Mouse (Mus musculus) testis, postnatal 14 days (tissue): Measurements from ENCODE around the gene Naa40.

Source experiments
- DNase-seq: peaks from one replicate; pipeline ENCODE4 v3.0.0; 2021; ENCODE audit warnings: low spot score

Naa40 gene

DNA sequence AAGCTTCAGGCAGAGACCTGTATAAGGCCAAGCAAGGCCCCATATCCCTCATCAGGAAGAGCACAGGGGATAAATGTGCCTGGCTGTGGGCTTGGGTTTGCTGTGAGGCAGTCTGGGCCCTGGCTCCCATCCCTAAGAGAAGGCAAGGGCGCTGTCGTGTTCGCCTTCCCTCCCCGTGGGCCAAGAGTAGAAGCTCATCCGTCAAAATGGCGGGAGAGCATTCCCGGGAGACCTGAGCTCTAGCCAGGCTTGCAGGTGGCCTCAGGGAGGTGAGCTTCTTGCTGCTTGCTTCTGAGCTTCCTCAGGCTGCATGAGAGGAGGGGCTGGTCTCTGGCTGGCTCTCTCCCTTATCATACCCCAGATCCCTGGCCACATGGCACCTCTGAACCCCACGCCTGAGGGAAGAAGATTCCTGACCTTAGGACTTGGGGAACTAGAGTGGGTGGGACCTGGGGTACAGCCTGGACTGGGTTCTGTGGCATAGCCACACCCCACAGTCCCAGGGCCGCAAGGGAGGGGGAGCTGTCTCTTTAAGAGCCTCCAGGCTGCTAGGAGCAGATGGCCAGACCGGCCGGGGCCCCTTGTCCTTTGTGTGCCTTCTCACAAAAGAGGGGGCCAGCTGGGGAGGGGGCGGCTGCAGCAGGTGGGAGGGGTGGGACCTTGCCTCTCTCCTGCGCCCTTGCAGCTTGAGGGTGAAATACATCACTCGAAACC lies 24.7 kb upstream of the Naa40 start:
- no peak for DNase-seq

DNA sequence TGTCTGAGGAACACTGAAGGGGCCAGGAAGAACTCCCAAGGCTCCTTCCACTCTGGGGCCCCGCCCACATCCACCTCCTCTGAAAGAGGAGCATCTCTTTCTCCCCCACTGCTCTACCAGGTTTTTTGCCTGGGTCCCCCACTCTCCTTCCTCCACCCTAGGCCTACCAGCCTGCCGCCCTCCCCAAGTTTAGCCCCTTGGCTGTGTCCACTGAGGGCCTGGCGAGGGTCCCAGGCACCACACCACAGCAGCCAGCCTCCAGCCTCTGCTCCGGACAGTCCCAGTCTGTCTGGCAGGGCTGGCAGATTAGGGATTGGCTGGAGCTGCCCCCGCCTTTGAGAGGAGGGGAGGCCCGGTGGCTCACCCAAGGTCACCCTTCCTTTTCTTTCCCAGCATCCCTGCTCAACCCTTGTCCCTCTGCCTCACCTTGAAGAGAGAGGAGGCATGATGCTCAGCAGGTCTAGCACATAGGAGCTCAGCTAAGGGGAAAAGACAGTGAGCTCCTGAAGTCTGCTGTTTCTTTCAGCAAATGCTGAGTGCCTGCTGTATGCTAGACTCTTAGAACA lies 23.9 kb upstream of the Naa40 start:
- no peak for DNase-seq

GRCm38 (mm10) chr19:7264088-7264765 lies 23.2 kb upstream of the Naa40 start:
- peak; percentile 66 for DNase-seq

- DNase-seq: no peak
These were observed 21.6 kb upstream of the Naa40 start for GRCm38 (mm10) chr19:7262592-7262991.

- DNase-seq: no peak
These were observed 21.0 kb upstream of the Naa40 start for GRCm38 (mm10) chr19:7261964-7262363.

DNA sequence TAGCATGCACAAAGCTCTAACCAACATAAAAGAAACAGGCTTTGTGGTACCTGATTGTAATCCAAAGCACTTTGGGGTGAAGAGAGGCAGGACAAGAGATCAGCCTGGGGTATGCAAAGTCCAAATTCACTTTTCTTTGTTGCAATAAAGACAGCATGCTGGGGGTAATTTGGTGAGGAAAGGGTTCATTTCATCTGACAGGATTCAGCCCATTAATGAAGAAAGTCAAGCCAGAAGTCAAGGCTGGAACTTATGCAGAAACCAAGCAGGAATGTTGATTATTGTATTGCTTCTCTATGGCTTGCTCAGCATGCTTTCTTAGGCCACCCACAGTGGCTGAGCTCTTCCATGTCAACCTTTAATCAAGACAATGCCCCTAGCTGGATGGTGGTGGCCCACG lies 20.5 kb upstream of the Naa40 start:
- DNase-seq: no peak

- DNase-seq: no peak
These were observed 16.9 kb upstream of the Naa40 start for GRCm38 (mm10) chr19:7257881-7258280.

DNA sequence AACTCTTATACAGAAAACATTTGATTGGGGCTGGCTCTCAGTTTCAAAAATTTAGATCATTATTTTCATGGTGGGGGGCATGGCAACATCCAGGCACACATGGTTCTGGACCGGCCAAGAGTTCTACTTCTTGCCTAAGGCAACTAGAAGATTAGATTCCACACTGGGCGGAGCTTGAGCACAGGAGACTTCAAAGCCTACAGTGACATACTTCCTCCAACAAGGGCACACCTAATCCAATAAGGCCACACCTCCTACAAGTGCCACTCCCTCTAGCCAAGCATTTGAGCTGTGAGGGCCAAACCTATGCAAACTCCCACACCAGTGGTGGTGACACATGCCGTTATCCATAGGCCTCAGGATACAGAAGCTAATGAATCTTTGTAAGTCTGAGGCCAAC lies 5.0 kb upstream of the Naa40 start:
- no peak for DNase-seq

DNA sequence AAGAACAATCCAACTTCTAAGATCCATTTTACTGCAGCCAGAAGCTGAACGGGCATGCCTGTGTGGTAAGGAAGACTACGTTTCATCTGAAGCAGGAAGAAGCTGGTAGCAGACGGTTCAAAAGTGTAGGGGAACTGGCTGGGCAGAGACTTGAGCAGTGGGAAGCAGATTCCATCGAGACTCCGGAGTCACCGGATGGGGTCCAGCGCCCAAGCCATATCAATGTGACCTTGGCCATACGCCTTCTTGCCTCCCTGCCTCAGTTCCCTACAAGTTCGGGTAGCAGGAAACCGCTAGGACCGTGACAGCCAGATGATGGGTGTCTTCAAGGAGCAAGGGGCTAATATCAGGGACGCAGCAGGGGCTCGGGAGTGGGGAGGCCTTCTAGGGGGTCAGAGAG lies 692 bp downstream of the Naa40 start:
- DNase-seq: no peak

DNA sequence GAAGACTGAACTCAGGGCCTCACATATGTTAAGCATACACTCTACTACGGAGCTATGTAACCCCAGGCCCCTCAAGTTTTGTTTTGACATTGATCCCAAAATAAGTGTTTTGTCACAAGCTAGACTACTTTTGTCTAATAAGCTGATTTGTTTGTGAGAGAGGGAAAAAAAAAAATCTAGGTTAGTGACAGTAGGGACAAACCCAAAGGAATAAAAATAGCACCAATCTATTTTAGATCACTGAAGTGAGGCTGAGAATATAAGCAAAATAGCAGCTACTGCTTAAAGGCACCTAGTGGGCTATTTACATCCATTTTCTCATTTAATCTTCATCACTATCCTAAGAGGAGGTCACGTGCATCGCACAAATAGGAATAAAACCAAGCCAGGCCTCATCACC lies 1.4 kb downstream of the Naa40 start:
- no peak for DNase-seq

DNA sequence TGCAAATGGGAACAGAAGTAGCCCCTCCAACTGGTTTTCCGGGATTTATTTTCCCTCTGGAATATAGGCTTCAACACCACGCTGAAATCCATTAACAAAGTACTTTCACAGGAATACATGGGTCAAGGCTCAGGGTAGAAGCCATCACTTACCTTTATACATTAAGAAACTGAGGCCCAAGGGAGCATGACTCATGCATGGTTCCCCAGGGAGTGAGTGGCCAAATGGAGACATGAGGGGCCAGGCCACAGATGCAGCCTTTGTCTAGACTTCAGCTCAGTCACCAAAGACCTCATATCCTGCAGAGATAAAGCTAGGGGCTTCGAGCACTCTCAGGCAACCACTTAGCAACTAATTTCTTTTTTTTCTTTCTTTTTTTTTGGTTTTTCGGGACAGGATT lies 4.2 kb downstream of the Naa40 start:
- no peak for DNase-seq

- no peak for DNase-seq
These were observed 5.0 kb downstream of the Naa40 start for GRCm38 (mm10) chr19:7236011-7236410.

DNA sequence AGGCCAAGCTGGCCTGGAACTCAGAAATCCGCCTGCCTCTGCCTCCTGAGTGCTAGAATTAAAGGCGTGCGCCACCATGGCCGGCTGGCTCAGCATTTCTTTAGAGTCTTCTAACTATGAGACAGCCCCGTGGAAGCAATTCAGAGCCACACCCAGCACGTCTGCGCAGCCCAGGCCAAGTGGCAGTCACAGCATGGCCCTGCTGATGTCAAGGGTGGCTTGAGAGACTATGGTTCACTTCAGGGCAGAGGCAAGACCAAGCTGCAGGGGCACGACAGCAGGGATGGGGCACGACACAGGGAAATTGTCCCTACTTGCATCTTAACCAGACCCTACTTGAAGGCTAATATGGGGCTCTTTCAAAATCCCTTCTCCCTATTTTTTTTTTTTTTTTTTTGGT lies 5.5 kb downstream of the Naa40 start:
- no peak for DNase-seq

- DNase-seq: peak; percentile 51
These were observed 6.3 kb downstream of the Naa40 start for GRCm38 (mm10) chr19:7234537-7235221.

DNA sequence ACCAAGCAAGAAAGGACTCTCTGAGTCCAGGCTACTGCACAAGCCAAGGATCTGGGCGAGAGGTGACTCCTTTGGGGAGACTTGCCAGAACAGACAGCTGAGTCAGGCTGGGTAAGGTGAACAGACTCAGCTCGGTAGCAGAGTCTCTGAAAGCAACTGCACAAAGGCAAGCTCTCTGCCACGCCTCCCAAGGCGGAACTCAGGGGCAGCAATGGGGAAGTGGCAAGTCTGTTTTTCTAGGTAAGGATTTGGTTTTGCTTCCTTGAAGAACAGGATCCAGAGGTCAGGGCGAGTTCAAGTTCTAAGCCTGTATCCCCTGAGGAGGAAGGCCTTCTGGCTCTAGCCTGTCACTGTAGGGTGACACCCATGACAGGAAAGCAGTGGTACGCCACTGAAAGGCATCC lies 14.5 kb downstream of the Naa40 start:
- DNase-seq: no peak

- DNase-seq: no peak
These were observed 15.8 kb downstream of the Naa40 start for GRCm38 (mm10) chr19:7225096-7225690.

- DNase-seq: no peak
These were observed 16.7 kb downstream of the Naa40 start for GRCm38 (mm10) chr19:7224253-7224652.

DNA sequence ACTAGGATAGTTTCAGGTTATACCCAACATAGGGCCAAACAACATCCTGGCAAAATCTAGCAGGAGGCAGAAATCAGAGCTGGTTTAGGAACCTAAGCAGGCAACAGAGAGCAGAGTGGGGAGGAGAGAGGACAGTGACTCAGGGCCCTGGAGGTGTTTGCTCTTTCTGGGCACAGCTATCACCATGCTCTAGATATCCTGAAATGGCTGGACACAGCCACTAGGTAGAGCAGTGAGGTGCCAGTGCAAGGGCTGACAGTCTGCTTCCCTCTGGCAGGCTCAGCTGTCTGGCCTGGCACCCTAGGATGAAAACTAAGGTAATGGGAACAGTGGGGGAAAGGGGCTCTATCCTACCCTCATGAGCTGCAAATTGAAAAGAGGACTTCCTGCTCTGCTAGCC lies 17.5 kb downstream of the Naa40 start:
- DNase-seq: no peak

GRCm38 (mm10) chr19:7222196-7222595 lies 18.8 kb downstream of the Naa40 start:
- no peak for DNase-seq

DNA sequence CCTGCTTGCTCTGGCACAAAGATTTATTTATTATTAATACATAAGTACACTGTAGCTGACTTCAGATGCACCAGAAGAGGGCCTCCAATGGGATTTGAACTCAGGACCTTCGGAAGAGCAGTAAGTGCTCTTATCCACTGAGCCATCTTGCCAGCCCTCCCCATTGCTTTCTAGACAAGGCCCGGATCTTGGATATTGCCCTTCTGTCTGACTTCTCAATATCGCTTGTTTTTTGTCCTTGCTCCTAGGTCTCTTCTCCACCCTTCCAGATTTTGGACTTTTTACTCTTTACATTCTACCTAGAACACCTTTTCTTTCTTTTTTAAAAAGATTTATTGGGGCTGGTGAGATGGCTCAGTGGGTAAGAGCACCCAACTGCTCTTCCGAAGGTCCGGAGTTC lies 22.2 kb downstream of the Naa40 start:
- DNase-seq: no peak

DNA sequence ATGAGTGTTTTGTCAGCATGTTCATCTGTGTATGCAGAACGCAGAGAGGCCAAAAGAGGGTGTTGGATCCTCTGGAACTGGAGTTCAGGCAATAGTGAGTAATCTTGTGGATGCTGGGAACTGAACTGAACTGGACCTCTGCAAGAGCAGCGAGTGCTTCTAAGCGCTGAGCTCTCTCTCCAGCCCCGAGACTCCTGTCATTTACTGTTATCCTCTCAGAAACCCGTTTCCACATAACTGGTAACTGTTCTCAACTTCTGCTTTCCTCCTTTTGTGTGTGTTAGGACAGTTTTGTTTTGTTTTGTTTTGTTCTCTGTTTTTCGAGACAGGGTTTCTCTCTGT lies 23.1 kb downstream of the Naa40 start:
- DNase-seq: no peak

DNA sequence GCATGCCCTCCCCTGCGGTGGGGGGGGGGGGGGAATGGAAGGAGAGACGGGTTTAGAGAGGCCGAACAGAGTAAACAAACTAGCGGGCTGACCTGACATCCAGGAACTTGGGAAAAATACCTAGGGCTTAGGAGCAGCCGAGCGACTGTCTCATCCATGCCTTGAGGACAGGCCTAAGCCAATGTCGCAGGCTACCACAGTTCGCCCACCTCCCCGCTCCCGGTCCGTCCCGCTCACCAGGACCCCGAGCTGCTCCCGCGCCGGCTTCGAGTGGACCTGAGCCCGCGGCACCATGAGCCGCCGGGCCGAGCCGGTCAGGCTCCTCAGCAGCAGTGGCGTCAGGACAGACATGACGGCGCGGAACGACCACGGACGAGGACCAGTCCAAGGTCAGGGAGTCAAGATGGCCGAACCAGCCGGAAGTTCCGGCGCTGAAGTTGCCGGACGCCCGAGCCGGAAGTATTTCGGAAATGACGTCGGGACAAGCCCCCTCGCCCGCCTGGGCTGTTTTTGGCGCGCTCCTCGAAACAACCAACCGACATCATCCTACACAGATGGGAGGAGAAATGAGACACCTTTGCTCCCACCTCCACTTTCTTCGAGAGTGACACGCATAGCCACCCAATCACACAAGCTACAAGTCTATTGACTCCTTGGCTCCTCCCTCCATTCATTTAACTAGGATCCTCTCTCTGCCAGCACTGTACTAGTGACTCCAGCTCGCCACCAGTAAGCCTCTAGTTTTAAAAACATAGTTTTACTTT lies 23.6 kb downstream of the Naa40 start, which contains the start of gene Cox8a:
TSS of gene Cox8a (minus strand) at position 455 of the 764 bp plus-strand sequence.
- DNase-seq: peak; percentile 95
